In genomic region chr11:109364337-109364736, GRCm38 (mm10) we compare ENCODE assay signal across 8 mouse cellular contexts. TPM values are rescaled to one million over a fixed set of nuclear protein-coding genes. Genes with fewer than 3 reads are reported as not detected.
A peak's percentile ranks its signal among the peaks of the same experiment; 100 is the strongest.
DNase-seq lines count a peak whose midpoint lies in the region; ATAC-seq and TF ChIP-seq lines count a peak whose summit lies in the region.

No protein-coding gene starts in this region.

- peaks cover 9% of the 10 kb centered on the region for H3K79me2 ChIP-seq in heart, adult 2 months (replicated peaks; ENCODE audit: control insufficient read depth, insufficient read depth, low read length)
- peaks cover 65% of the 10 kb centered on the region for H3K79me2 ChIP-seq in C2C12 (ENCODE audit: control insufficient read depth, insufficient read depth)

- H3K36me3 ChIP-seq in heart, adult 2 months (ENCODE audit: control insufficient read depth, insufficient read depth, low read length) = peaks cover 45% of the 10 kb centered on the region
- peaks cover 22% of the 10 kb centered on the region for H3K36me3 ChIP-seq in C2C12 (ENCODE audit: control insufficient read depth, insufficient read depth)
- H3K36me3 ChIP-seq in forebrain, embryonic 14.5 days (ENCODE audit: control insufficient read depth, insufficient read depth, low read length) = peaks cover 29% of the 10 kb centered on the region
- peaks cover 26% of the 10 kb centered on the region for H3K36me3 ChIP-seq in liver, embryonic 13.5 days

- H3K4me2 ChIP-seq in forebrain, embryonic 14.5 days (ENCODE audit: low read length) = peak overlapping the region; percentile 83
- H3K4me2 ChIP-seq in liver, embryonic 13.5 days = peak overlapping the region; percentile 81

- peak overlapping the region; percentile 14 for H3K4me3 ChIP-seq in heart, adult 2 months
- H3K4me3 ChIP-seq in C2C12 (ENCODE audit: insufficient read depth, poor library complexity, severe bottlenecking) = peak overlapping the region; percentile 91
- peak overlapping the region; percentile 87 for H3K4me3 ChIP-seq in forebrain, embryonic 14.5 days (ENCODE audit: low read depth, low read length)
- H3K4me3 ChIP-seq in liver, embryonic 13.5 days (replicated peaks) = peak overlapping the region; percentile 95

- 34% methylated on average over 2 of the region's 2 CpGs for WGBS in heart, adult 2 months
- WGBS in forebrain, embryonic 14.5 days = 30% methylated on average over 2 of the region's 2 CpGs
- 50% methylated on average over 2 of the region's 2 CpGs for WGBS in liver, embryonic 13.5 days (ENCODE audit: insufficient replicate concordance)

- no peak for TF ChIP-seq EP300 in heart, adult 2 months (IDR thresholded peaks at IDR 0.05; ENCODE audit: insufficient read depth, low read depth, low read length)

- H3K27ac ChIP-seq in heart, adult 2 months = peak overlapping the region; percentile 96
- H3K27ac ChIP-seq in forebrain, embryonic 14.5 days (ENCODE audit: low read depth, low read length) = no peak overlapping the region
- peak overlapping the region; percentile 13 for H3K27ac ChIP-seq in liver, embryonic 13.5 days

- peak overlapping the region; percentile 46 for H3K9ac ChIP-seq in heart, adult 2 months (ENCODE audit: low read depth, low read length)
- peak overlapping the region; percentile 46 for H3K9ac ChIP-seq in forebrain, embryonic 14.5 days (ENCODE audit: low read length)
- H3K9ac ChIP-seq in liver, embryonic 13.5 days = peak overlapping the region; percentile 95

- no peaks in the 10 kb centered on the region for H3K27me3 ChIP-seq in heart, adult 2 months (ENCODE audit: control insufficient read depth, insufficient read depth, low read length)
- H3K27me3 ChIP-seq in C2C12 (ENCODE audit: control insufficient read depth, insufficient read depth, insufficient read length) = no peaks in the 10 kb centered on the region
- H3K27me3 ChIP-seq in forebrain, embryonic 14.5 days (replicated peaks; ENCODE audit: control insufficient read depth, insufficient read depth, low read length) = no peaks in the 10 kb centered on the region; the same call in 1 of the 2 replicates
- no peaks in the 10 kb centered on the region for H3K27me3 ChIP-seq in liver, embryonic 13.5 days

- H3K9me3 ChIP-seq in forebrain, embryonic 14.5 days (replicated peaks; ENCODE audit: control insufficient read depth, low read length) = no peaks in the 10 kb centered on the region
- no peaks in the 10 kb centered on the region for H3K9me3 ChIP-seq in liver, embryonic 13.5 days (replicated peaks)

- peaks cover 29% of the 10 kb centered on the region for H3K4me1 ChIP-seq in heart, adult 2 months (ENCODE audit: control insufficient read depth, insufficient read depth, low read length)
- peaks cover 50% of the 10 kb centered on the region for H3K4me1 ChIP-seq in forebrain, embryonic 14.5 days (ENCODE audit: control insufficient read depth, insufficient read depth, low read length)
- peaks cover 79% of the 10 kb centered on the region for H3K4me1 ChIP-seq in liver, embryonic 13.5 days (replicated peaks)

- no peak for ATAC-seq in forebrain, embryonic 14.5 days
- no peak for ATAC-seq in liver, embryonic 13.5 days (ENCODE audit: low read depth)

- no peak for TF ChIP-seq CTCF in heart, adult 2 months (IDR thresholded peaks at IDR 0.05)
- no peak for TF ChIP-seq CTCF in C2C12 (IDR thresholded peaks at IDR 0.05; ENCODE audit: control insufficient read depth, insufficient read depth, insufficient read length)

- DNase-seq in heart, adult 2 months = no peak
- no peak for DNase-seq in heart, postnatal 25 days (ENCODE audit: low spot score)
- no peak for DNase-seq in forebrain, embryonic 14.5 days (ENCODE audit: low spot score)
- no peak for DNase-seq in liver, embryonic 13.5 days
- DNase-seq in embryo, embryonic 10 days (ENCODE audit: low spot score) = no peak
- DNase-seq in urinary bladder, postnatal 36 days (ENCODE audit: low spot score in 2 of 2) = no peak
- DNase-seq in gastrocnemius, postnatal 10 days = no peak

- H3ac ChIP-seq in C2C12 (ENCODE audit: control insufficient read depth, insufficient read length, low read depth) = peak overlapping the region; percentile 52

- peaks cover 58% of the 10 kb centered on the region for H3K79me3 ChIP-seq in C2C12 (ENCODE audit: low read depth)

- no peak for TF ChIP-seq POLR2A in heart, adult 2 months (IDR thresholded peaks at IDR 0.05; ENCODE audit: insufficient read depth, low read depth, low read length)

- intact Hi-C loops in heart, adult 2 months (cut with DNase I) = loop anchor here (10.0 kb wide), 1 partner anchor 970 kb away; the partner anchor contains the start of gene Abca5
- intact Hi-C loops in heart, postnatal 25 days (cut with DNase I) = loop anchor here (2.0 kb wide), 1 partner anchor 20 kb away; no protein-coding TSS in a partner anchor

TF ChIP-seq in C2C12, 6 proteins besides CTCF, POLR2A, EP300 and RAD21:
- no peak for TF ChIP-seq CEBPB (IDR thresholded peaks at IDR 0.05; ENCODE audit: low read depth)
- TF ChIP-seq MYOD1 (IDR thresholded peaks at IDR 0.05; ENCODE audit: control insufficient read depth, insufficient read length, low read depth) = no peak
- no peak for TF ChIP-seq FOSL1 (IDR thresholded peaks at IDR 0.05; ENCODE audit: insufficient read depth, low read length, poor library complexity, severe bottlenecking)

RNA-seq across cellular contexts. Expression of gene Gna13, which starts 1.7 kb away (rescaled TPM):
- 10 to 100 TPM; 30.8 to 30.9 TPM for total RNA-seq in heart, adult 2 months (2021)
- 12.7 and 21.1 TPM in 2 replicates for polyA plus RNA-seq in heart, adult 2 months (2012; rRNA removed)
- total RNA-seq in heart, postnatal 25 days (2021) = 10 to 100 TPM; 30.3 to 30.6 TPM
- polyA plus RNA-seq in C2C12 (2012; fragmentation: generic; extraction: Trizol) = 18.1 TPM
- 13.7 and 16.3 TPM in 2 replicates for polyA plus RNA-seq in forebrain, embryonic 14.5 days (2014; fragmentation: Nextera tagmentation; extraction: Ambion mirVana)
- 14.3 and 15.9 TPM in 2 replicates for polyA plus RNA-seq in liver, embryonic 13.5 days (2015; fragmentation: Nextera tagmentation; extraction: Ambion mirVana)
- total RNA-seq in gastrocnemius, postnatal 10 days (2021) = 10 to 100 TPM; 39.3 to 42.5 TPM

RNA-seq across cellular contexts. Expression of gene 9930022D16Rik, which starts 49.4 kb away (rescaled TPM):
- total RNA-seq in heart, adult 2 months (2021) = not detected
- polyA plus RNA-seq in heart, adult 2 months (2012; rRNA removed) = not detected in 2 replicates
- not detected for total RNA-seq in heart, postnatal 25 days (2021)
- polyA plus RNA-seq in C2C12 (2012; fragmentation: generic; extraction: Trizol) = not detected
- not detected in 2 replicates for polyA plus RNA-seq in forebrain, embryonic 14.5 days (2014; fragmentation: Nextera tagmentation; extraction: Ambion mirVana)
- polyA plus RNA-seq in liver, embryonic 13.5 days (2015; fragmentation: Nextera tagmentation; extraction: Ambion mirVana) = not detected in 2 replicates
- total RNA-seq in gastrocnemius, postnatal 10 days (2021) = not detected

Comparison
In these comparisons a context has a peak if more than half of its experiments do, and no peak if none do; other contexts are left out.
1. H3K4me3 ChIP-seq: peak in every context shown above with its lines; median percentile 95 in liver, embryonic 13.5 days; 91 in C2C12; 87 in forebrain, embryonic 14.5 days; 14 in heart, adult 2 months.